Mouse (Mus musculus) lung, postnatal 0 days (tissue): Measurements from ENCODE around the gene Selenos.

Experiments used
- CTCF ChIP-seq: IDR thresholded peaks from 2 replicates; pipeline ENCODE4 v1.5.1; 2016; ENCODE audit warnings: antibody characterized with exemption, mild to moderate bottlenecking
- EP300 ChIP-seq: IDR thresholded peaks from 2 replicates; pipeline ENCODE4 v1.6.1; 2016; ENCODE audit warnings: antibody characterized with exemption, mild to moderate bottlenecking, control low read depth

DNA sequence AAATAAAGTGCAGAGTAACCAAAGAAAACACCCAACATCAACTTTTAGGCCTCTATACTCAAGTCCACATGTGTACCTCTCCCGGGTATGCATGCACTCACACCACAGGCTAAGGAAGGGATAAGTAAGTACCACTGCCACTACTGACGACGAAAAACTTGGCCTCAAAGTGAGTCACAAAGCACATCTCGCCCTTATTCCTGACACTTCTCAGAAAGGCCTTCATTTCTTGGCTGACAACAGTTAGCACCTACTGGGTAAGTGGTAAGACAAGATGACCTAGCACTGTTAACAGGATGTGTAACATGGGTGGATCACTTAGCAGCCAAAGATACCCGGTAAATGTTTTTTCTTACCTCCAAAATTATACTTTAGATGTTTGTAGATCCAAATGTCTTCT is 25.1 kb downstream of the Selenos start:
- TF ChIP-seq CTCF: no peak
- TF ChIP-seq EP300: no peak
